Mouse (Mus musculus): ENCODE data around the gene Map7d3.

DNA sequence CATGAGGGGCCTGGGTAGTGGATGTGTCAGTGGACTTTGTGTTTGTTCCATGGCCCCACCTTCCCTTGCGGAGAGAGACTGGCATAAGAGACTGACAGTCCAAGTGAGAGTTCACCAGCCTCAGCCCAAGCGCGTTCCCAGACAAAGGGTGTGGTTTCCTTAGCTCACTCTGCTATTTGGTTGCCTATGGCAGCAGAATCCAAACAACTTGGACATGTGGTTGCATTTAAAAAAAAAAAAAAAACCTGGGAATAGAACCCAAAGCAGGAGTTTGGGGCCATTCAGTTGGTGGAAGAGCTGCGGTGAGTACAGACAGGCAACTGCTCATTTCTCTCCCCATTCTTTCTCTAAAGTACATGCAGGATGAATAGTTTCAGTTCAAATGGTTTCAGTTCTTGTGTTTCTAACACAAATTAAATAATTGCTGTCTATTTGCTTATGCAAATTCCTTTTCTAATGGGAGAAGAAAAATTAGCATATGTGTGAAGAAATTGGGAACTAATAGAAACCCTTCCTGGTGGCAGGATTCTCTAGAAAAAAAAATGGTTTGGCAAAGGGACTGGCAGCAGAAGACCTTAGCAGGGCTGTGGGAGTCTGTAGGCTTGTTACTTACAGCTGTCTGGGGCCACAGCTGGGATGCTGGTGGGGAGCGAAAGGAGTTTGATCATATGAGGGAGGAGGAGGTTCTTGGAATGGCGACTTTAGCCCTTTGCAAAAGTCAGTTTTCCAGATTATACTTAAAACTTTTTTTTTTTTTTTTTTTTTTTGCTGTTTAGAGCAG is 35.7 kb downstream of the Map7d3 start:
- TF ChIP-seq CTCF (IDR thresholded peaks at IDR 0.05; ENCODE audit: extremely low read depth, insufficient read depth, insufficient read length, insufficient replicate concordance), result no peak
- no peak for TF ChIP-seq POLR2A (IDR thresholded peaks at IDR 0.05; ENCODE audit: low read depth, low read length)

All from spleen, adult 2 months (tissue).